Mouse (Mus musculus): ENCODE results near the gene Atp1a4. TPM values are rescaled to one million over a fixed set of nuclear protein-coding genes. Genes with fewer than 3 reads are reported as not detected.
A peak's percentile ranks its signal among the peaks of the same experiment; 100 is the strongest.

Gene Atp1a4
- polyA plus RNA-seq, 1 experiment from 2014 or later: not detected

GRCm38 (mm10) chr1:172204814-172205740 is 53.1 kb downstream of the Atp1a4 start:
- Histone ChIP-seq H3K9me3 (ENCODE audit: control insufficient read depth, low read length) (no peaks in the 10 kb centered on the region), H3K4me3 (ENCODE audit: low read depth, low read length) (peak overlapping the region; percentile 61), H3K4me2 (replicated peaks; ENCODE audit: low read depth) (peak overlapping the region; percentile 69), H3K36me3 (ENCODE audit: control insufficient read depth, insufficient read depth, low read length) (no peaks in the 10 kb centered on the region), H3K4me1 (replicated peaks; ENCODE audit: control insufficient read depth, insufficient read depth) (peaks cover 24% of the 10 kb centered on the region), H3K27ac (replicated peaks) (peak overlapping the region; percentile 61), H3K27me3 (ENCODE audit: control insufficient read depth, insufficient read depth, low read length) (no peaks in the 10 kb centered on the region), H3K9ac (ENCODE audit: low read length) (peak overlapping the region; percentile 83; the same call in 1 of the 2 replicates)
- 54% methylated on average over 15 of the region's 15 CpGs for WGBS
- TF ChIP-seq EP300 (optimal IDR thresholded peaks at IDR 0.05) (no peak), CTCF (IDR thresholded peaks at IDR 0.05; ENCODE audit: low read depth) (no peak)
- ATAC-seq (ENCODE audit: low FRiP score, low TSS enrichment) (no peak), DNase-seq (ENCODE audit: low spot score) (no peak)

GRCm38 (mm10) chr1:172204033-172204813 is 54.0 kb downstream of the Atp1a4 start:
- no peak overlapping the region for H3K4me3 ChIP-seq (ENCODE audit: low read depth, low read length)
- TF ChIP-seq CTCF (IDR thresholded peaks at IDR 0.05; ENCODE audit: low read depth) (no peak), EP300 (optimal IDR thresholded peaks at IDR 0.05) (no peak)
- H3K27me3 ChIP-seq (ENCODE audit: control insufficient read depth, insufficient read depth, low read length): no peaks in the 10 kb centered on the region
- H3K9me3 ChIP-seq (ENCODE audit: control insufficient read depth, low read length): no peaks in the 10 kb centered on the region
- no peak overlapping the region for H3K4me2 ChIP-seq (replicated peaks; ENCODE audit: low read depth)
- no peak overlapping the region for H3K9ac ChIP-seq (ENCODE audit: low read length)
- DNase-seq (ENCODE audit: low spot score) (no peak), ATAC-seq (ENCODE audit: low FRiP score, low TSS enrichment) (no peak)
- peaks cover 24% of the 10 kb centered on the region for H3K4me1 ChIP-seq (replicated peaks; ENCODE audit: control insufficient read depth, insufficient read depth)
- 29% methylated on average over 9 of the region's 9 CpGs for WGBS
- H3K36me3 ChIP-seq (ENCODE audit: control insufficient read depth, insufficient read depth, low read length): peaks cover 6% of the 10 kb centered on the region; the same call in 1 of the 2 replicates
- peak overlapping the region; percentile 76 for H3K27ac ChIP-seq (replicated peaks)

GRCm38 (mm10) chr1:172203566-172203965 is 54.6 kb downstream of the Atp1a4 start:
- Histone ChIP-seq H3K9ac (ENCODE audit: low read length) (no peak overlapping the region), H3K4me2 (replicated peaks; ENCODE audit: low read depth) (peak overlapping the region; percentile 6; the same call in 1 of the 2 replicates)
- WGBS: 20% methylated on average over 4 of the region's 4 CpGs

GRCm38 (mm10) chr1:172202894-172203522 is 55.2 kb downstream of the Atp1a4 start:
- H3K9ac ChIP-seq (ENCODE audit: low read length): 0 out of 2 replicates have a peak overlapping the region, but pooled peaks have one; percentile 23
- no peak for ATAC-seq (ENCODE audit: low FRiP score, low TSS enrichment)
- no peaks in the 10 kb centered on the region for H3K9me3 ChIP-seq (ENCODE audit: control insufficient read depth, low read length)
- H3K27ac ChIP-seq (replicated peaks): peak overlapping the region; percentile 76
- H3K4me3 ChIP-seq (ENCODE audit: low read depth, low read length): no peak overlapping the region
- H3K36me3 ChIP-seq (ENCODE audit: control insufficient read depth, insufficient read depth, low read length): peaks cover 9% of the 10 kb centered on the region; the same call in 1 of the 2 replicates
- DNase-seq (ENCODE audit: low spot score): no peak
- H3K27me3 ChIP-seq (ENCODE audit: control insufficient read depth, insufficient read depth, low read length): no peaks in the 10 kb centered on the region
- TF ChIP-seq EP300 (optimal IDR thresholded peaks at IDR 0.05) (no peak), CTCF (IDR thresholded peaks at IDR 0.05; ENCODE audit: low read depth) (no peak)
- peak overlapping the region; percentile 6; the same call in 1 of the 2 replicates for H3K4me2 ChIP-seq (replicated peaks; ENCODE audit: low read depth)
- 28% methylated on average over 2 of the region's 2 CpGs for WGBS
- H3K4me1 ChIP-seq (replicated peaks; ENCODE audit: control insufficient read depth, insufficient read depth): peaks cover 24% of the 10 kb centered on the region

More at GRCm38 (mm10) chr1:172203566-172203965, 54.6 kb downstream of the Atp1a4 start:
- H3K4me1 ChIP-seq (replicated peaks; ENCODE audit: control insufficient read depth, insufficient read depth): peaks cover 24% of the 10 kb centered on the region
- no peaks in the 10 kb centered on the region for H3K27me3 ChIP-seq (ENCODE audit: control insufficient read depth, insufficient read depth, low read length)
- DNase-seq (ENCODE audit: low spot score): no peak
- peaks cover 7% of the 10 kb centered on the region; the same call in 1 of the 2 replicates for H3K36me3 ChIP-seq (ENCODE audit: control insufficient read depth, insufficient read depth, low read length)
- TF ChIP-seq EP300 (optimal IDR thresholded peaks at IDR 0.05): no peak
- TF ChIP-seq CTCF (IDR thresholded peaks at IDR 0.05; ENCODE audit: low read depth): no peak
- no peak overlapping the region for H3K4me3 ChIP-seq (ENCODE audit: low read depth, low read length)
- ATAC-seq (ENCODE audit: low FRiP score, low TSS enrichment): no peak
- peak overlapping the region; percentile 76 for H3K27ac ChIP-seq (replicated peaks)
- no peaks in the 10 kb centered on the region for H3K9me3 ChIP-seq (ENCODE audit: control insufficient read depth, low read length)
